Mouse (Mus musculus) cortical plate, adult 2 months (tissue): ENCODE data around the gene Fkbp2. TPM values are rescaled to one million over a fixed set of nuclear protein-coding genes. Genes with fewer than 3 reads are reported as not detected.
A peak's percentile ranks its signal among the peaks of the same experiment; 100 is the strongest.

ENCODE experiments used
- H3K27ac ChIP-seq: fragments of 200-500 bp; 2 replicates; pipeline ENCODE4 v1.5.1; 2012; ENCODE audit warnings: low read length, control low read depth, inconsistent platforms; ENCODE audit not compliant: insufficient read depth
- H3K4me1 ChIP-seq: fragments of 200-500 bp; 2 replicates; pipeline ENCODE4 v1.6.1; 2011; ENCODE audit warnings: low read length; ENCODE audit not compliant: control insufficient read depth, insufficient read depth
- H3K4me3 ChIP-seq: fragments of 200-500 bp; 2 replicates; pipeline ENCODE4 v1.5.1; 2011; ENCODE audit warnings: mild to moderate bottlenecking, low read length, control low read depth; ENCODE audit not compliant: insufficient read depth
- CTCF ChIP-seq: fragments of 200-500 bp; IDR thresholded peaks from 2 replicates; pipeline ENCODE4 v1.5.1; 2011; ENCODE audit warnings: mild to moderate bottlenecking, control low read depth, low read length; ENCODE audit not compliant: insufficient read depth; ENCODE audit errors: extremely low read depth
- POLR2A ChIP-seq: fragments of 200-500 bp; IDR thresholded peaks from 2 replicates; pipeline ENCODE4 v1.6.1; 2011; ENCODE audit warnings: mild to moderate bottlenecking, low read length, control low read depth; ENCODE audit not compliant: insufficient read depth; ENCODE audit errors: extremely low read depth
- polyA plus RNA-seq: library from polyadenylated mRNA; depleted of rRNA; stranded (reverse); fragments of >200 nt; gene quantifications from 2 replicates; pipeline ENCODE4 v1.2.3, GENCODE M21; 2012

The Fkbp2 gene
- polyA plus RNA-seq, 1 experiment = 217 TPM

- Histone ChIP-seq H3K27ac (peak overlapping the region; percentile 33), H3K4me3 (peak overlapping the region; percentile 96), H3K4me1 (no peaks in the 10 kb centered on the region)
- TF ChIP-seq POLR2A (no peak), CTCF (no peak)
Observed at GRCm38 (mm10) chr19:6942764-6943163, 37.5 kb downstream of the Fkbp2 start.

GRCm38 (mm10) chr19:6942249-6942691, 38.0 kb downstream of the Fkbp2 start, which contains the start of gene Gpr137:
Gpr137 (minus strand) TSS chr19:6942480.
- TF ChIP-seq CTCF (no peak), POLR2A (peak; percentile 62; the same call in 1 of the 2 replicates)
- H3K4me3 ChIP-seq = peak within 1 kb of the TSS; percentile 96
- H3K4me1 ChIP-seq = no peaks in the 10 kb centered on the region
- H3K27ac ChIP-seq = peak within 1 kb of the TSS; percentile 90

GRCm38 (mm10) chr19:6941372-6942248, 38.7 kb downstream of the Fkbp2 start, which contains the start of gene Bad:
Bad (plus strand) TSS chr19:6941861.
- TF ChIP-seq POLR2A (peak; percentile 43; the same call in 1 of the 2 replicates), CTCF (no peak)

GRCm38 (mm10) chr19:6940396-6941351, 39.6 kb downstream of the Fkbp2 start:
- no peaks in the 10 kb centered on the region for H3K4me1 ChIP-seq
- peak overlapping the region; percentile 96 for H3K4me3 ChIP-seq
- H3K27ac ChIP-seq = peak overlapping the region; percentile 47
- TF ChIP-seq POLR2A (0 out of 2 replicates have a peak, but pooled peaks have one; percentile 5), CTCF (no peak)

More at GRCm38 (mm10) chr19:6941372-6942248, 38.7 kb downstream of the Fkbp2 start, which contains the start of gene Bad:
- H3K4me3 ChIP-seq = peak within 1 kb of the TSS; percentile 96
- H3K27ac ChIP-seq = peak within 1 kb of the TSS; percentile 90
- no peaks in the 10 kb centered on the region for H3K4me1 ChIP-seq

- Histone ChIP-seq H3K4me1 (no peaks in the 10 kb centered on the region), H3K4me3 (peak overlapping the region; percentile 96), H3K27ac (no peak overlapping the region)
- TF ChIP-seq POLR2A (no peak), CTCF (no peak)
Observed at GRCm38 (mm10) chr19:6939106-6940002, 40.9 kb downstream of the Fkbp2 start.

- Histone ChIP-seq H3K4me1 (no peaks in the 10 kb centered on the region), H3K27ac (no peak overlapping the region), H3K4me3 (no peak overlapping the region)
- no peak for TF ChIP-seq POLR2A
- no peak for TF ChIP-seq CTCF
Observed at GRCm38 (mm10) chr19:6937541-6938465, 42.5 kb downstream of the Fkbp2 start.

- H3K4me1 ChIP-seq = no peaks in the 10 kb centered on the region
- no peak overlapping the region for H3K4me3 ChIP-seq
- no peak overlapping the region for H3K27ac ChIP-seq
- TF ChIP-seq CTCF (peak; percentile 4; the same call in 1 of the 2 replicates), POLR2A (no peak)
Observed at GRCm38 (mm10) chr19:6936299-6936698, 44.0 kb downstream of the Fkbp2 start.

GRCm38 (mm10) chr19:6934195-6934977, 45.9 kb downstream of the Fkbp2 start, which contains the start of gene Kcnk4:
Kcnk4 (minus strand) TSS chr19:6934515.
- H3K4me1 ChIP-seq = no peaks in the 10 kb centered on the region
- H3K27ac ChIP-seq = peak within 1 kb of the TSS; percentile 33
- TF ChIP-seq POLR2A (no peak), CTCF (no peak)
- H3K4me3 ChIP-seq = peak within 1 kb of the TSS; percentile 38
